Mouse (Mus musculus): ENCODE results near the gene Ccdc86.

GRCm38 (mm10) chr19:10983146-10983545 lies 34.1 kb upstream of the Ccdc86 start:
- peak; percentile 64 for TF ChIP-seq CTCF (conservative IDR thresholded peaks at IDR 0.05; ENCODE audit: insufficient read depth, insufficient read length, low read depth, low read length)
- no peak for TF ChIP-seq POLR2A (IDR thresholded peaks at IDR 0.05; ENCODE audit: low read depth, low read length)
